Comparison of ENCODE assay signal across 12 mouse cellular contexts in the genomic region with DNA sequence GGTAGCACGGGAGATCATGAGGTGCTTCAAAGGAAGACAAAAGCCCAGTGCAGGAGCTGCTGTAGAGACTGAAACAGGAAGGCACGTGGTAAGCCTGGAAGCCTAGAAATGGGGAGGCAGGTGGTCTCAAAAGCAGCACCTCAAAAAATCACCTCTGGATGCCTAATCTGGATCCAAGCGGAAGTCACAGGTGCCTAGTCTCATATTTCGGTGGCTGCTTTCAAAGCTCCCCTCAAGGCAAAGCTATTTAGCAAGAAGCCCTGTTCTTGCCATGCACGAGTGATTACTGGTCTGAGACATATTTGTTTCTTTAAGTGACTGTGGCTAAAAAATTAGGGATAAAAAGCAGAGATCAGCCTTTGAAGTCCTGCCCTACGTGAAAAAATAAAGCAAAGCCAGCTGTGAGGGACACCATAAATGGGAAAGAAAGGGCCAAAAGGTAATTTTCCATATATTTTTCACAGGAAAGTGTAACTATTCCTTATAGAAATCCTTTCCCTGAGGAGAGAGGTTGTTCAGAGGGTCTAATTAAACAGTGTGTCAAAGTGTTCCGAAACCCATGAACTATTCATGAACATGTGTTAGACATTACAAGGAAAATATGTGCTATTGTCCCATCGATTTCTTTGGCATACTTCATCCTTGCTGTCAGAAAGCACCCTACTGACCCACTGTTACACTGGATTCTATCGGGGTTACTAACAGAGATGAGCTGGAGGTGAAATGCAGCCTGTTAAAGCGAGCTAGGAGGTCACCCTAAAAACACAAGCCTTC.
DNase-seq lines count a peak whose midpoint lies in the region; ATAC-seq lines count a peak whose summit lies in the region.
"Had no signal": no experiment of that assay in that cellular context is flagged by ENCODE, and none has a peak within 500 bp of the region (broad histone marks: within the 10 kb centered on the region; RNA-seq: fewer than 3 reads in every experiment).

No protein-coding gene starts in this region.

- H3K4me2 ChIP-seq in neural tube, embryonic 12.5 days (replicated peaks): no peak overlapping the region
- H3K4me2 ChIP-seq in heart, embryonic 16.5 days (ENCODE audit: low read depth, low read length): peak overlapping the region; percentile 24; the same call in 1 of the 2 replicates
- H3K4me2 ChIP-seq: lung, embryonic 14.5 days had no signal

- 39% methylated on average over 10 of the region's 10 CpGs for WGBS in heart, embryonic 10.5 days
- 51% methylated on average over 10 of the region's 10 CpGs for WGBS in neural tube, embryonic 12.5 days
- 49% methylated on average over 10 of the region's 10 CpGs for WGBS in heart, embryonic 16.5 days

- 0 out of 2 replicates have a peak overlapping the region, but pooled peaks have one; percentile 1 for H3K4me3 ChIP-seq in heart, embryonic 10.5 days
- H3K4me3 ChIP-seq in neural tube, embryonic 12.5 days: no peak overlapping the region
- H3K4me3 ChIP-seq in heart, embryonic 16.5 days (ENCODE audit: low read length): no peak overlapping the region

- no peaks in the 10 kb centered on the region for H3K27me3 ChIP-seq in heart, embryonic 10.5 days (ENCODE audit: insufficient read depth, poor library complexity, severe bottlenecking)
- no peaks in the 10 kb centered on the region for H3K27me3 ChIP-seq in neural tube, embryonic 12.5 days (replicated peaks)
- no peaks in the 10 kb centered on the region for H3K27me3 ChIP-seq in heart, embryonic 16.5 days (ENCODE audit: control insufficient read depth, insufficient read depth, low read length)

- no peaks in the 10 kb centered on the region for H3K9me3 ChIP-seq in heart, embryonic 10.5 days
- no peaks in the 10 kb centered on the region for H3K9me3 ChIP-seq in neural tube, embryonic 12.5 days
- no peaks in the 10 kb centered on the region for H3K9me3 ChIP-seq in heart, embryonic 16.5 days (replicated peaks; ENCODE audit: control insufficient read depth, low read length)

- H3K27ac ChIP-seq in heart, embryonic 10.5 days: peak overlapping the region; percentile 84
- no peak overlapping the region for H3K27ac ChIP-seq in neural tube, embryonic 12.5 days
- H3K27ac ChIP-seq in heart, embryonic 16.5 days (ENCODE audit: low read length): peak overlapping the region; percentile 43

- H3K4me1 ChIP-seq in heart, embryonic 10.5 days: peaks cover 34% of the 10 kb centered on the region
- peaks cover 18% of the 10 kb centered on the region for H3K4me1 ChIP-seq in neural tube, embryonic 12.5 days
- H3K4me1 ChIP-seq in heart, embryonic 16.5 days (ENCODE audit: control insufficient read depth, insufficient read depth, low read length): peaks cover 12% of the 10 kb centered on the region

- no peak overlapping the region for H3K9ac ChIP-seq in neural tube, embryonic 12.5 days
- no peak overlapping the region for H3K9ac ChIP-seq in heart, embryonic 16.5 days (ENCODE audit: low read length)
- H3K9ac ChIP-seq: lung, embryonic 14.5 days had no signal

- no peaks in the 10 kb centered on the region for H3K36me3 ChIP-seq in heart, embryonic 10.5 days
- no peaks in the 10 kb centered on the region for H3K36me3 ChIP-seq in neural tube, embryonic 12.5 days
- no peaks in the 10 kb centered on the region for H3K36me3 ChIP-seq in heart, embryonic 16.5 days (ENCODE audit: control insufficient read depth, insufficient read depth)

- DNase-seq in heart, embryonic 10.5 days (ENCODE audit: low spot score): no peak
- no peak for DNase-seq in heart, adult 8-10 months (ENCODE audit: low spot score)
- no peak for DNase-seq in neural tube, embryonic 10.5 days (ENCODE audit: extremely low spot score, low spot score)
- peak; percentile 30 for DNase-seq in mesoderm, embryonic 11.5 days (ENCODE audit: low read depth, low spot score)
- no peak for DNase-seq in frontal cortex, postnatal 36 days (ENCODE audit: low spot score in 2 of 2)
- DNase-seq: cerebellum, adult 18-20 months; layer of hippocampus, postnatal 36 days; liver; lung, embryonic 14.5 days had no signal

- ATAC-seq in neural tube, embryonic 12.5 days (ENCODE audit: low FRiP score, low read depth): 0 out of 2 replicates have a peak, but pooled peaks have one; percentile 34
- ATAC-seq in heart, embryonic 16.5 days (replicated peaks; ENCODE audit: extremely low read depth, insufficient read depth, low FRiP score): peak; percentile 23; the same call in 1 of the 2 replicates
- no peak for ATAC-seq in monocyte, adult 5-6 weeks (replicated peaks; ENCODE audit: insufficient number of reproducible peaks, low FRiP score, low TSS enrichment, poor library complexity, severe bottlenecking)
